Mouse (Mus musculus) ovary, adult 2 months (tissue): ENCODE results near the gene Pafah2. TPM values are rescaled to one million over a fixed set of nuclear protein-coding genes. Genes with fewer than 3 reads are reported as not detected.

Experiments used
- polyA plus RNA-seq: library from polyadenylated mRNA; depleted of rRNA; stranded (reverse); fragments of >200 nt; gene quantifications from 2 replicates; pipeline ENCODE4 v1.2.3, GENCODE M21; 2012; rRNA removed

Pafah2 gene
- polyA plus RNA-seq, result 14.3 and 20.1 TPM in 2 replicates

DNA sequence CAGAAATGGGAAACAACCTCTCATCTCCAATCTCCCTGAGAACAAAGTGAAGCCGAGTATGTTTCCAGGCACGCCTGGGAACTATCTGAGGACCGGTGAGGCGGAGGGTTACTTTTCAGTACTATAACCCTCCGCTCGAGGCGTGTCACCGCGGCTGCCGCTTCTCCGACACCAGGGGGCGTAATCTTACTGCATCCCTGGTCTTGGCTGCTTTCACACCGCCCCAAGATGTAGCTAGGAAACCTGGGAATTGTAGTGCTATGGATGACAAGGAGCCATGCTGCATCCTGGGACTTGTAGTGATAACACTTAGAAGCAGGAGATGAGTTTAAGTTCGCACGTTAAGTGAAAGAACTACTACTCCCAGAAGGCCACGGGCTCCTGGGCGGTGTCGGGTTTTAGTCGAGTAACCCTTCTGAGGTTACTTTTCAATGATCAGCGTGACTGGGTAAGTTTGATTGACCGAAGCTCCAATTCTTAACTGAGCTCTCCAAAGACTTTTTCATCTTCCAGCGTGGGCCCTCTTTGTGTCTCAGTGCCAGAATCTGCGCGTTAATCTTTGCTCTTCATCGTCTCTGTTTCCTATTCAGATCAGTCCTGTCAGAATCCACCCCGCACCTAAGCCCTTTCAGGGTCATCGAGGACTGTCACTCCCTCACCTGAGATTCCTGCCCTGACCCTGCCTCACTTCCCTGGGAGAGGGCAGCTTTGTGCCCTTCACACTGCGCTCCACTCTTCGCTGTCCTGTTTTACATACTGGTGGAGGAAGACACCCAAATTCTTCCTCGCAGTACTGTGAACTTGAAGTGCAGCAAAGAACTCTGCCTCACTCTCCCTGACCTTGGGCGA, at the start of gene Pafah2:
Pafah2 (plus strand) TSS at position 344 of the 849 bp plus-strand sequence.

DNA sequence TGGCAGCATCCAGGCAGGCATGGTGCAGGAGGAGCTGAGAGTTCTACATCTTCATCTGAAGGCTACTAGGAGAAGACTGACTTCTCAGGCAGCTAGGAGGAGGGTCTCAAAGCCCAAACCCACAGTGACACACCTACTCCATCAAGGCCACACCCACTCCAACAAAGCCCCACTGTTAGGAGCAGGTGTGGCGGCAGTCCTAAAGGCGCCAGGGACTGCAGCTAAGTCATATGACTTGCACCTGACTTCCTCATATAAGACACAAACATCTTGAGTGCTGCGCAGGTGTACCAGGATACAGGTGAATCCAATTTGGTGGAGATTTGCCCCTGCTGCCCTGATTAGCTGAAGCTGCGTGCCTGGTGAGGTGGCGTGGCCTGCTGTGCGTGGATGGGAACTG, 12.4 kb upstream of the Pafah2 start, which contains the start of gene Extl1:
Extl1 (minus strand) TSS at position 101 of the 400 bp plus-strand sequence.

DNA sequence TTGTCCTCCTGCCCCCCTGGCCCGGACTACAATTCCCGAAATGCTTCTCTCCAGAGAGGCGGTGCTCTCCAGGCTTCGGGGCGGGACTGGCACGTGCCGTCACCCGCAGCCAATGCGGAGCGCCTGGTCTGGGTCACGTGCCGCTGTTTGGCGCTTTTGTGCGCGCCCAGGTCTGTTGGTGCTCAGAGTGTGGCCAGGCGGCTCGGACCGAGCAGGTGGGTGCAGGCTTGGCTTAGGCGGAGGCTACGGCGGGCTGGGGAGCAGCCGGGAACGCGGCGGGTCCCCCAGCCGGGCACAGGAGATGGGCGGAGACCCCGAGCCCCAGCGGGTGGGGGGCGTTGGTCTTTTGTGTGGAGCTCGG, 72.1 kb downstream of the Pafah2 start, which contains the start of gene Stmn1:
Stmn1 (plus strand) TSS at position 106 of the 361 bp plus-strand sequence.

Other genes with a start within 250 kb of the Pafah2 start
- 34.2 and 37.7 TPM in 2 replicates for gene Cep85, start 209.2 kb upstream of the Pafah2 start, polyA plus RNA-seq
- gene Gm7534, start 193.3 kb upstream of the Pafah2 start, polyA plus RNA-seq, result not detected in 2 replicates
- gene Catsper4, start 168.9 kb upstream of the Pafah2 start, polyA plus RNA-seq, result 0.25 TPM in 1 of 2 replicates, not detected in the other
- 5.2 and 6.8 TPM in 2 replicates for gene Cnksr1, start 157.9 kb upstream of the Pafah2 start, polyA plus RNA-seq
- gene E130218I03Rik, start 152.7 kb upstream of the Pafah2 start, polyA plus RNA-seq, result 0.16 and 0.17 TPM in 2 replicates
- 13.4 and 15.5 TPM in 2 replicates for gene Zfp593, start 150.7 kb upstream of the Pafah2 start, polyA plus RNA-seq
- gene Gm30191, start 149.4 kb upstream of the Pafah2 start, polyA plus RNA-seq, result 0.44 TPM in 1 of 2 replicates, not detected in the other
- 56.5 and 60.9 TPM in 2 replicates for gene Grrp1, start 142.2 kb upstream of the Pafah2 start, polyA plus RNA-seq
- 2.3 and 3.9 TPM in 2 replicates for gene Pdik1l, start 108.4 kb upstream of the Pafah2 start, polyA plus RNA-seq
- gene Trim63, start 81.2 kb upstream of the Pafah2 start, polyA plus RNA-seq, result 0.36 and 1.1 TPM in 2 replicates
- gene Slc30a2, start 53.1 kb upstream of the Pafah2 start, polyA plus RNA-seq, result 10.6 and 10.8 TPM in 2 replicates
- 1.1 and 1.8 TPM in 2 replicates for gene Extl1, start 12.5 kb upstream of the Pafah2 start, polyA plus RNA-seq
- 5.9 and 8.4 TPM in 2 replicates for gene Stmn1, start 72.0 kb downstream of the Pafah2 start, polyA plus RNA-seq
- 133 and 163 TPM in 2 replicates for gene Paqr7, start 100.4 kb downstream of the Pafah2 start, polyA plus RNA-seq
- gene Aunip, start 114.7 kb downstream of the Pafah2 start, polyA plus RNA-seq, result 1.1 and 1.5 TPM in 2 replicates
- 131 and 161 TPM in 2 replicates for gene Mtfr1l, start 139.1 kb downstream of the Pafah2 start, polyA plus RNA-seq
- gene Selenon, start 155.8 kb downstream of the Pafah2 start, polyA plus RNA-seq, result 54.2 and 57.7 TPM in 2 replicates